Mouse (Mus musculus): ENCODE data around the gene Tmem270. TPM values are rescaled to one million over a fixed set of nuclear protein-coding genes. Genes with fewer than 3 reads are reported as not detected.

Gene Tmem270
- polyA plus RNA-seq, 1 experiment, result not detected

- Histone ChIP-seq H3K4me3 (ENCODE audit: extremely low read depth, insufficient read depth, insufficient read length) (no peak overlapping the region), H3K36me3 (ENCODE audit: control insufficient read depth, insufficient read depth, low read length) (no peaks in the 10 kb centered on the region), H3K27ac (ENCODE audit: insufficient read depth, low read length) (no peak overlapping the region), H3K27me3 (ENCODE audit: control insufficient read depth, insufficient read depth, low read length) (no peaks in the 10 kb centered on the region), H3K4me1 (ENCODE audit: control insufficient read depth, insufficient read depth, insufficient read length) (no peaks in the 10 kb centered on the region)
- under 1% methylated on average over 13 of the region's 13 CpGs for WGBS
- peak; percentile 34 to 70 for DNase-seq (ENCODE audit: low read depth in 1 of 2, low spot score in 2 of 2)
- TF ChIP-seq CTCF (IDR thresholded peaks at IDR 0.05; ENCODE audit: extremely low read depth, insufficient read depth, insufficient read length, insufficient replicate concordance), result peak; percentile 90
- TF ChIP-seq POLR2A (IDR thresholded peaks at IDR 0.05; ENCODE audit: low read depth, low read length), result no peak
These were observed 602 bp upstream of the Tmem270 start for GRCm38 (mm10) chr5:134907135-134907534.

GRCm38 (mm10) chr5:134901644-134902027, 4.9 kb downstream of the Tmem270 start:
- Histone ChIP-seq H3K27ac (ENCODE audit: insufficient read depth, low read length) (no peak overlapping the region), H3K27me3 (ENCODE audit: control insufficient read depth, insufficient read depth, low read length) (no peaks in the 10 kb centered on the region), H3K4me1 (ENCODE audit: control insufficient read depth, insufficient read depth, insufficient read length) (no peaks in the 10 kb centered on the region), H3K36me3 (ENCODE audit: control insufficient read depth, insufficient read depth, low read length) (no peaks in the 10 kb centered on the region), H3K4me3 (ENCODE audit: extremely low read depth, insufficient read depth, insufficient read length) (no peak overlapping the region)
- WGBS, result 66% methylated on average over 8 of the region's 8 CpGs
- no peak for DNase-seq (ENCODE audit: low read depth in 1 of 2, low spot score in 2 of 2)
- TF ChIP-seq POLR2A (IDR thresholded peaks at IDR 0.05; ENCODE audit: low read depth, low read length), result no peak
- TF ChIP-seq CTCF (IDR thresholded peaks at IDR 0.05; ENCODE audit: extremely low read depth, insufficient read depth, insufficient read length, insufficient replicate concordance), result no peak

GRCm38 (mm10) chr5:134901012-134901643, 5.4 kb downstream of the Tmem270 start:
- 63% methylated on average over 12 of the region's 12 CpGs for whole genome bisulfite sequencing
- TF ChIP-seq POLR2A (IDR thresholded peaks at IDR 0.05; ENCODE audit: low read depth, low read length), result no peak
- no peak for TF ChIP-seq CTCF (IDR thresholded peaks at IDR 0.05; ENCODE audit: extremely low read depth, insufficient read depth, insufficient read length, insufficient replicate concordance)
- H3K27me3 ChIP-seq (ENCODE audit: control insufficient read depth, insufficient read depth, low read length), result no peaks in the 10 kb centered on the region
- no peaks in the 10 kb centered on the region for H3K4me1 ChIP-seq (ENCODE audit: control insufficient read depth, insufficient read depth, insufficient read length)
- H3K27ac ChIP-seq (ENCODE audit: insufficient read depth, low read length), result no peak overlapping the region
- DNase-seq (ENCODE audit: low read depth in 1 of 2, low spot score in 2 of 2), result no peak
- no peak overlapping the region for H3K4me3 ChIP-seq (ENCODE audit: extremely low read depth, insufficient read depth, insufficient read length)
- H3K36me3 ChIP-seq (ENCODE audit: control insufficient read depth, insufficient read depth, low read length), result no peaks in the 10 kb centered on the region

GRCm38 (mm10) chr5:134897596-134897995, 8.9 kb downstream of the Tmem270 start:
- TF ChIP-seq POLR2A (IDR thresholded peaks at IDR 0.05; ENCODE audit: low read depth, low read length) (no peak), CTCF (IDR thresholded peaks at IDR 0.05; ENCODE audit: extremely low read depth, insufficient read depth, insufficient read length, insufficient replicate concordance) (no peak)
- 89% methylated on average over 17 of the region's 17 CpGs for WGBS

GRCm38 (mm10) chr5:134896965-134897364, 9.6 kb downstream of the Tmem270 start:
- no peaks in the 10 kb centered on the region for H3K36me3 ChIP-seq (ENCODE audit: control insufficient read depth, insufficient read depth, low read length)
- H3K27ac ChIP-seq (ENCODE audit: insufficient read depth, low read length), result no peak overlapping the region
- H3K4me3 ChIP-seq (ENCODE audit: extremely low read depth, insufficient read depth, insufficient read length), result no peak overlapping the region
- no peaks in the 10 kb centered on the region for H3K4me1 ChIP-seq (ENCODE audit: control insufficient read depth, insufficient read depth, insufficient read length)
- no peak for DNase-seq (ENCODE audit: low read depth in 1 of 2, low spot score in 2 of 2)
- no peaks in the 10 kb centered on the region for H3K27me3 ChIP-seq (ENCODE audit: control insufficient read depth, insufficient read depth, low read length)
- TF ChIP-seq POLR2A (IDR thresholded peaks at IDR 0.05; ENCODE audit: low read depth, low read length), result no peak
- TF ChIP-seq CTCF (IDR thresholded peaks at IDR 0.05; ENCODE audit: extremely low read depth, insufficient read depth, insufficient read length, insufficient replicate concordance), result no peak
- WGBS, result 97% methylated on average over 8 of the region's 8 CpGs

More at GRCm38 (mm10) chr5:134897596-134897995, 8.9 kb downstream of the Tmem270 start:
- no peak for DNase-seq (ENCODE audit: low read depth in 1 of 2, low spot score in 2 of 2)
- no peaks in the 10 kb centered on the region for H3K36me3 ChIP-seq (ENCODE audit: control insufficient read depth, insufficient read depth, low read length)
- no peak overlapping the region for H3K4me3 ChIP-seq (ENCODE audit: extremely low read depth, insufficient read depth, insufficient read length)
- H3K4me1 ChIP-seq (ENCODE audit: control insufficient read depth, insufficient read depth, insufficient read length), result no peaks in the 10 kb centered on the region
- H3K27ac ChIP-seq (ENCODE audit: insufficient read depth, low read length), result no peak overlapping the region
- H3K27me3 ChIP-seq (ENCODE audit: control insufficient read depth, insufficient read depth, low read length), result no peaks in the 10 kb centered on the region

- Histone ChIP-seq H3K4me1 (ENCODE audit: control insufficient read depth, insufficient read depth, insufficient read length) (no peaks in the 10 kb centered on the region), H3K27ac (ENCODE audit: insufficient read depth, low read length) (no peak overlapping the region), H3K36me3 (ENCODE audit: control insufficient read depth, insufficient read depth, low read length) (no peaks in the 10 kb centered on the region), H3K27me3 (ENCODE audit: control insufficient read depth, insufficient read depth, low read length) (no peaks in the 10 kb centered on the region), H3K4me3 (ENCODE audit: extremely low read depth, insufficient read depth, insufficient read length) (no peak overlapping the region)
- WGBS, result 89% methylated on average over 8 of the region's 8 CpGs
- no peak for TF ChIP-seq POLR2A (IDR thresholded peaks at IDR 0.05; ENCODE audit: low read depth, low read length)
- no peak for DNase-seq (ENCODE audit: low read depth in 1 of 2, low spot score in 2 of 2)
These were observed 11.2 kb downstream of the Tmem270 start for GRCm38 (mm10) chr5:134895291-134895690.

- H3K27me3 ChIP-seq (ENCODE audit: control insufficient read depth, insufficient read depth, low read length), result no peaks in the 10 kb centered on the region
- 80% methylated on average over 5 of the region's 5 CpGs for WGBS
- no peak for DNase-seq (ENCODE audit: low read depth in 1 of 2, low spot score in 2 of 2)
- TF ChIP-seq CTCF (IDR thresholded peaks at IDR 0.05; ENCODE audit: extremely low read depth, insufficient read depth, insufficient read length, insufficient replicate concordance), result no peak
- TF ChIP-seq POLR2A (IDR thresholded peaks at IDR 0.05; ENCODE audit: low read depth, low read length), result no peak
- H3K4me3 ChIP-seq (ENCODE audit: extremely low read depth, insufficient read depth, insufficient read length), result no peak overlapping the region
- no peaks in the 10 kb centered on the region for H3K36me3 ChIP-seq (ENCODE audit: control insufficient read depth, insufficient read depth, low read length)
- no peaks in the 10 kb centered on the region for H3K4me1 ChIP-seq (ENCODE audit: control insufficient read depth, insufficient read depth, insufficient read length)
- H3K27ac ChIP-seq (ENCODE audit: insufficient read depth, low read length), result no peak overlapping the region
These were observed 13.8 kb downstream of the Tmem270 start for GRCm38 (mm10) chr5:134892717-134893116.
